Mouse (Mus musculus) ovary, adult 18-20 months (tissue): ENCODE data around the gene Hs1bp3.
A peak's percentile ranks its signal among the peaks of the same experiment; 100 is the strongest.

Source experiments
- DNase-seq: peaks from one replicate; pipeline ENCODE4 v3.0.0; 2022; ENCODE audit warnings: low spot score, mixed read lengths

Gene Hs1bp3

GRCm38 (mm10) chr12:8301841-8302431 is 11.3 kb upstream of the Hs1bp3 start, which contains the start of gene Gdf7:
Gene Gdf7, minus strand, starts transcription at chr12:8301954.
- DNase-seq, result no peak

GRCm38 (mm10) chr12:8305258-8305657 is 8.0 kb upstream of the Hs1bp3 start:
- no peak for DNase-seq

GRCm38 (mm10) chr12:8306432-8306831 is 6.8 kb upstream of the Hs1bp3 start:
- DNase-seq, result no peak

DNA sequence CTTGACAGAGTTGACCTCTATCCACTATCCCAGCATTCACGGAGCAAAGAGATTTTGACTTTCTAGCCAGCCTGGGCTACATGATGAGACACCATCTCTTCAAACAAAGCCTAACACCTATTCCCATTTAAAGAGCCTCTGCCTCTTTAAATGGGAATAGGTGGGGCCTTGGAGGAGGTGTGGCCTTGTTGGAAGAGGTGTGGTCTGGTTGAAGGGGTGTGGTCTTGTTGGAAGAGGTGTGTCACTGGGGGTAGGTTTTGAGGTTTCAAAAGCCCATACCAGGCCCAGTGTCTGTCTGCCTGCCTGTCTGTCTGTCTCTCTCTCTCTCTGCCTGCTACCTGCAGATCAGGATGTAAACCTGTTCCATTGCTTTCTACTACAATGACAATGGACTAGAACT is 6.3 kb upstream of the Hs1bp3 start:
- DNase-seq, result no peak

- no peak for DNase-seq
Observed at GRCm38 (mm10) chr12:8310992-8311391, 2.2 kb upstream of the Hs1bp3 start.

DNA sequence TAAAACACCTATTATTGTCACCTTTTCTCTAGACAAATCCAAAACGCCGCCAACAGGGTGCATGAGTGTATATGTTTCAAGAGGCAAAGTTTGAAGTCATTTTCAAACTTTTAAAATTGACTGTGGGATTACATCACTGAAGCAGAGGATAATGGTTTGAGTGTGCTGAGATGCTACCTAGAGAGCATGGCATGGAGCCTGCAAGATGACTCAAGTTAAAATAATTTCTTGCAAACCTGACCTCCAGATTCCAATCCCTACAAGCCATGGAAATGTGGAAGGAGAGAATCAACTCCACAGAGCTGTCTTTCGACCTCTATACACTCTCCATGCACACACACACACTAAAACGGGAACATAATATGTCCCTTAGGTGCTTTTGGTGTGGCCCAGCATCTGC is 966 bp upstream of the Hs1bp3 start:
- DNase-seq, result no peak

GRCm38 (mm10) chr12:8313773-8314172 is 541 bp downstream of the Hs1bp3 start:
- no peak for DNase-seq

DNA sequence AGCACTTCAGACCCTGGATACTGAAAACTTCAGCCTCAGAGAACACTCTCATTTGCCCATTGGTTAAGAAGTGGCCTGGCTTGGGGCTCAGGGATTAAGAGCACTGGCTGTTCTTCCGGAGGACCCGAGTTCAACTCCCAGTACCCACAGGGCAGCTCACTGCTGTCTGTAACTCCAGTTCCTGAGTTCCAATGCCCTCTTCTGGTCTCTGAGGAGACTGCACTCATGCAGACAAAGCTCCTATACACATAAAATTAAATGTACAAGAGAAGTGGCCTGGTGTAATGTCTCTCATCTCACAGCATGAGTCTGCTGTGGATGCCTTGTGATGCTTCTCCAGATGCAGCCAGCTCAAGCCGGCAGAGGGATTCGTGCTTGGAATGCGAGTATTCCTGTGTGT is 3.3 kb downstream of the Hs1bp3 start:
- no peak for DNase-seq

- no peak for DNase-seq
Observed at GRCm38 (mm10) chr12:8320084-8320713, 7.0 kb downstream of the Hs1bp3 start.

DNA sequence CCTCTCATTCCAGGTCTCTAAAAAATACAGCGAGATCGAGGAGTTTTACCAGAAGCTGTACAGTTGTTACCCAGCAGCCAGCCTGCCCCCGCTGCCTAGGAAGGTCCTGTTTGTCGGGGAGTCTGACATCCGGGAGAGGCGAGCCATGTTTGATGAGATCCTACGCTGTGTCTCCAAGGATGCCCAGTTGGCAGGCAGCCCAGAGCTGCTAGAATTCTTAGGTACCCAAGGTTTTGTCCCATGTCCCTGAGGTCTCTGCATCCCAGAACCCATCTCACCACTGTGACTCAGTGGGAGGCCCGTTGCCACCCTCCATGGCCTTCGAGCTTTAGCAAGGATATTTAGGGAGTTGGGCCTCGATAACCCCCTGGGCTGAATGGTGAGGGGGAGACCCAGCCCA is 8.3 kb downstream of the Hs1bp3 start:
- DNase-seq, result no peak

DNA sequence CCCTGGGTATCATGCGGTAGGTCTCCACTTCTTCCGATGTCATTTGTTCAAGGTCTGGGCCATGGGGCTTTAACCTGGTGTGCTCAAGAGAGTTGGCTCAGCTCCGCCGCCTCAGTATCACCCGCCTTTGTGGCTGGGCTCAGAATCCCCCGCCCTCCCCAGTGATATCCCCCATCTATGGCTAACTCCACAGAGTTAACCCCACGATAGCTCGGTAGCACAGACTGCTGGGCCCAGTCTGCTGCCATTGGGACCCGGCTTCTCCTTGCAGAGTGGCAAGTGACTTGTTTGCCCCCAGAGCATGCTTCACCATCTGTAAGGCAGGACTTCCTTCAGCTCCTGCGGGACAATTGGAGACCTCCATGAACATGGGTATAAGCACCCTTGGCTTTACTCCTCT is 10.9 kb downstream of the Hs1bp3 start:
- no peak for DNase-seq

- DNase-seq, result no peak
Observed at GRCm38 (mm10) chr12:8325245-8325942, 12.2 kb downstream of the Hs1bp3 start.

- DNase-seq, result no peak
Observed at GRCm38 (mm10) chr12:8325943-8326522, 12.8 kb downstream of the Hs1bp3 start.

GRCm38 (mm10) chr12:8326825-8327674 is 13.8 kb downstream of the Hs1bp3 start:
- DNase-seq, result peak; percentile 80

- DNase-seq, result no peak
Observed at GRCm38 (mm10) chr12:8327675-8328053, 14.4 kb downstream of the Hs1bp3 start.

- DNase-seq, result no peak
Observed at GRCm38 (mm10) chr12:8329236-8329635, 16.0 kb downstream of the Hs1bp3 start.

GRCm38 (mm10) chr12:8331489-8332173 is 18.4 kb downstream of the Hs1bp3 start:
- no peak for DNase-seq

- no peak for DNase-seq
Observed at GRCm38 (mm10) chr12:8332174-8332542, 18.9 kb downstream of the Hs1bp3 start.

- DNase-seq, result no peak
Observed at GRCm38 (mm10) chr12:8333617-8334016, 20.4 kb downstream of the Hs1bp3 start.

DNA sequence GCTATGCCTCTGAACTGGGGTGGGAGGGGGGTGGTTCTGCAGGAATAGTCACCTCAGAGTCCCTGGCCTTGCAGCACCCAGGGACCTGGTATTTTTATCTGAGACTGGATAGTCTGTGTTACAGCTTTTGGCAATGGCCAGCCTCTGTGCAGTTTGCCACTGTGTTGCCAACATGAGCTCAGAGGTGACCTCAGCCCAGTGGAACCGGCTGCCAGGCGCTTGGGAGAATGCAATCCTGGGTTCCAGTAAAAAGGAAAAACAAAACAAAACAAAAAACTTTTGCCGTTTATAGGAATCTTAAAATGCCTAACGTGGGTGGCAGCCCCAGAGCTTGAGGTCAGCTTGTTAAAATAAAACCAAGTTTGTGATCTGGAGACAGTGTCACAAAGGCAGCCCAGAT is 21.0 kb downstream of the Hs1bp3 start:
- no peak for DNase-seq

DNA sequence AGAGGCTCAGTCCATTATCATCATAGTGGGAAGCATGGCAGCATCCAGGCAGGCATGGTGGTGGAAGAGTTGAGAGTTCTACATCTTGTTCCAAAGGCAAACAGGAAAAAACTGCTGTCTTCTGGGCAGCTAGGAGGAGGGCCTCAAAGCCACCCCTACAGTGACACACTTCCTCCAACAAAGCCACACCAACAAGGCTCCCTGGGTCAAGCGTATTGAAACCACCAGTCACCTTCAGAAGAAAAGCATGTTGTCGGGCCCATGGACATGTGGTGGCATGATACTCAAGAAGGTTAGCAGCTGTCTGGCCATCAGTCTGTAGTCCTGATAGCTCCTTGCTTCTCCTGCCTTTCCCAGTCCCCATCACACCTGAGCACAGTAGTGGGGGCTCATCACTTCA is 22.3 kb downstream of the Hs1bp3 start:
- DNase-seq, result no peak
